Mouse (Mus musculus): Measurements from ENCODE around the gene Gm16253.

- TF ChIP-seq CTCF (IDR thresholded peaks at IDR 0.05 in 2 of 3, conservative IDR thresholded peaks at IDR 0.05 in 1 of 3; ENCODE audit: control insufficient read depth in 1 of 3, insufficient read depth in 1 of 3, low read depth in 2 of 3, low read length in 3 of 3, poor library complexity in 1 of 3, severe bottlenecking in 1 of 3): no peak
- TF ChIP-seq CHD2 (IDR thresholded peaks at IDR 0.05; ENCODE audit: low read length): no peak
- no peak for TF ChIP-seq JUND (IDR thresholded peaks at IDR 0.05; ENCODE audit: low read depth, low read length)
- no peak for TF ChIP-seq MEF2A (IDR thresholded peaks at IDR 0.05; ENCODE audit: extremely low read depth, insufficient replicate concordance, low read depth, low read length, poor library complexity, severe bottlenecking)
Observed at GRCm38 (mm10) chr3:96563267-96563666, 13.5 kb upstream of the Gm16253 start.

All from MEL (cell line).